Mouse (Mus musculus): ENCODE data around the gene Fyb. TPM values are rescaled to one million over a fixed set of nuclear protein-coding genes. Genes with fewer than 3 reads are reported as not detected.

The Fyb gene
- polyA plus RNA-seq, 1 experiment: 129 TPM

DNA sequence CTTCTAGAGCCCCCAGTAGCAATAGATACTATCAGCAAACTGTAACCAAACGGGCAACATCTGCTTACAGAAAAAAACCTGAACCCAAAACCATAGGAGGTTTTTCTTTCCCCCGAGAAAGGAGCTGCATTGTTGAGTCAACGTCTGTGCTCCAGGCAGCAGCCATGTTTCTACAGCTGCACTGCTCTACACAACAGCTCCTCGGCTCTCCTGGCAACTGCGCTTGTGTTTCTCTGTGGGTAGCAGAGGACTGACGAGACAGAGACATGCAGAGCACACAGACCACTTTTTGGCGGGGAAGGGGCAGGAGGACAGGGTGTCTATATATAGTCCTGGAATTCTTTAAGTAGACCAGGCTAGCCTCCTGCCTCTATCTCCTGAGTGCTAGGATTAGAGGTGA lies 65.5 kb downstream of the Fyb start:
- H3K79me2 ChIP-seq (ENCODE audit: control insufficient read depth, insufficient read depth): no peaks in the 10 kb centered on the region
- H3K4me2 ChIP-seq (ENCODE audit: low read depth): no peak overlapping the region
- H3K27me3 ChIP-seq (ENCODE audit: control insufficient read depth, insufficient read depth, insufficient read length): no peaks in the 10 kb centered on the region
- no peaks in the 10 kb centered on the region for H3K36me3 ChIP-seq (ENCODE audit: control insufficient read depth, insufficient read depth)
- TF ChIP-seq MYOD1 (IDR thresholded peaks at IDR 0.05; ENCODE audit: control insufficient read depth in 1 of 3, insufficient read length in 2 of 3, low read depth in 2 of 3): no peak
- TF ChIP-seq REST (IDR thresholded peaks at IDR 0.05; ENCODE audit: insufficient read depth, insufficient read length): no peak
- TF ChIP-seq TCF3 (IDR thresholded peaks at IDR 0.05; ENCODE audit: insufficient read length, low read depth): no peak
- no peak for TF ChIP-seq CEBPB (IDR thresholded peaks at IDR 0.05; ENCODE audit: insufficient read depth, poor library complexity, severe bottlenecking)
- TF ChIP-seq MAX (IDR thresholded peaks at IDR 0.05; ENCODE audit: low read depth): no peak
- TF ChIP-seq SRF (IDR thresholded peaks at IDR 0.05; ENCODE audit: control insufficient read depth, insufficient read length, low read depth): no peak
- no peak for TF ChIP-seq POLR2A (IDR thresholded peaks at IDR 0.05; ENCODE audit: insufficient read length, low read depth)
- TF ChIP-seq MYOG (IDR thresholded peaks at IDR 0.05; ENCODE audit: control insufficient read depth in 1 of 3, insufficient read depth in 1 of 3, insufficient read length in 2 of 3, low read depth in 2 of 3): no peak
- no peak for TF ChIP-seq E2F4 (IDR thresholded peaks at IDR 0.05; ENCODE audit: insufficient read depth)
- H3ac ChIP-seq (ENCODE audit: control insufficient read depth, insufficient read length): no peak overlapping the region
- no peak overlapping the region for H3K4me3 ChIP-seq

DNA sequence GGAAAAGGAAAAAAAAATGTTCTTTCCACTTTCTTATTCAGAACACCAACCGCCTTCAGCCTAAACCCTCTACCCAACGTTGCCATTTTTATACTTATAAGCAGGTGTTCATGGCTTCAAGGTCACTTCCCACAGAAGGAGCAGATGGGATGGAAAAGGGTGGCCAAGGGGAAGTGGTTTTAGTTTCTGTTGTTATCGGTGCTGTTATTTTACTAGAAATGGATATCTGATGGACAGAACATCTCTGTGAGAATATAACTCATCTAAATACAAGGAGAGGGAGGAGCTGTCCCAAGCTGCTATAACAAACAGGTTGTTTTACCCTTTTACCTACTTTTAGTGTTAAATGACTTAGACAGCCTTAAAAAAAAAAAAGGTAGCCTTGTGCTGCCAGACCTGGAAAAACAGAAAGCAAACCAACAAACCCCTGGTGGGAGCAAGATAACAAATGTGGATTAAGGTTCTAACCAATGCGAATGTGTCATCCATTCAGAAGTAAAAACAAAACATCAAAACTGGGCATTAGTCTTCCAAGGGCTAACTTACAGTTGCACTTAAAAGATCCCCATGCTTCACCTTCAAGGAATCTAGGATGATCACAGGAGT lies 68.3 kb downstream of the Fyb start:
- H3K36me3 ChIP-seq (ENCODE audit: control insufficient read depth, insufficient read depth): no peaks in the 10 kb centered on the region

DNA sequence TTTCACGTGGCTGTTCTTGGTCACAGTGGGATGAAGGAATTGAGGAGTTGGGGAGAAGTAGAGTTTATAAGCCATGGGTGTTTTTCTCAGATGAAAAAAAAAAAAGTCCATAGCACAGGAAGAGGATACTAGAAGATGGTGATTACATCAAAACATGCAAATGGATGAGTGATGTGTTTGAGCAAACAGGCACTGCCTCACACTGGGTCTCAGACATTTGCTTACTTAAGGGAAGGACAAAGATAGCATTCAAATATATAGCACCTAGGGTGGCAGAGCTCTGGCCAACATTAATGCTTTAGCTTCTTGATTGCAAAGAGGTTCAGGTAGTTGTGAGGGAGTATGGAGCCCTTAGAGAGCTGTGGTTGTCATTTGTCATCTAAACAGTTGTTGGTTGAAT lies 68.9 kb downstream of the Fyb start:
- no peaks in the 10 kb centered on the region for H3K79me2 ChIP-seq (ENCODE audit: control insufficient read depth, insufficient read depth)

More for the DNA sequence above, 68.3 kb downstream of the Fyb start:
- no peaks in the 10 kb centered on the region for H3K79me2 ChIP-seq (ENCODE audit: control insufficient read depth, insufficient read depth)
- no peak overlapping the region for H3ac ChIP-seq (ENCODE audit: control insufficient read depth, insufficient read length)
- H3K27me3 ChIP-seq (ENCODE audit: control insufficient read depth, insufficient read depth, insufficient read length): no peaks in the 10 kb centered on the region
- no peak overlapping the region for H3K4me3 ChIP-seq
- no peak overlapping the region for H3K4me2 ChIP-seq (ENCODE audit: low read depth)
- TF ChIP-seq POLR2AphosphoS2 (IDR thresholded peaks at IDR 0.05; ENCODE audit: insufficient read length, low read depth) (no peak), MYOG (IDR thresholded peaks at IDR 0.05; ENCODE audit: control insufficient read depth in 1 of 3, insufficient read depth in 1 of 3, insufficient read length in 2 of 3, low read depth in 2 of 3) (no peak)

DNA sequence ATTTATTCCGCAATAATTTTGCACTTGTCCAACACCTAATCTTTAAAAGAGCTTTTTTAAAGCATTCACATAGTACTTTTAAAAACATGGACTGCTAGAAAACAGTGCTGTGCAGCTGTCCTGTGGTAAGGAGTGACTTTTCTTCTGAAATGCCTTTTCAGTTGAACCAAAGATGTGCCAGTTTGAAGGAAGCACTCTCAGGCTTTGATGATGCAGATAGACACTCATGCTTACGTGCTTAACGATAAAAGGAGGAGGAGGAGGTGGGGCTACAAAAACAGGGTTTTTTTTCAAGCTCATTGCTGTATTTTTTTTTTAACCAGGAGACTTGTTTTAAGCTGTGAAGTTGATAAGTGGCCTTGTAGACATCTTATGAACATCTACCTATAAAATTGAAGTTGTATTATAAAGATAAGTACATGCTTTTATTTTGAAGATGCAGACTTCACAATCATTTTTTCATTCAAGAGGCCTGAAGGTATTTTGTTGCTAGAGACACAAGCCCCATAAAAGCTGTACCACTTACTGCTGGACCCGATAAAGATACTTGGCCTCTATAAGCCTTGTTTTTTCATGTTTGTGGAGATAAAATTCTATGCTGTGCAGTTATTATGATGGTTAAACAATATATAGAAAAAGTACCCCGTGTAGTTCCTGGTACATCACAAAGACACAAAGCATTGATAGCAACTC lies 70.1 kb downstream of the Fyb start:
- no peak overlapping the region for H3ac ChIP-seq (ENCODE audit: control insufficient read depth, insufficient read length)
- H3K79me2 ChIP-seq (ENCODE audit: control insufficient read depth, insufficient read depth): no peaks in the 10 kb centered on the region
- TF ChIP-seq MYOG (IDR thresholded peaks at IDR 0.05; ENCODE audit: control insufficient read depth in 1 of 3, insufficient read depth in 1 of 3, insufficient read length in 2 of 3, low read depth in 2 of 3): no peak
- no peak for TF ChIP-seq MAX (IDR thresholded peaks at IDR 0.05; ENCODE audit: low read depth)
- no peak for TF ChIP-seq E2F4 (IDR thresholded peaks at IDR 0.05; ENCODE audit: insufficient read depth)
- TF ChIP-seq MYOD1 (IDR thresholded peaks at IDR 0.05; ENCODE audit: control insufficient read depth in 1 of 3, insufficient read length in 2 of 3, low read depth in 2 of 3): no peak
- TF ChIP-seq CEBPB (IDR thresholded peaks at IDR 0.05; ENCODE audit: insufficient read depth, poor library complexity, severe bottlenecking): no peak
- TF ChIP-seq SRF (IDR thresholded peaks at IDR 0.05; ENCODE audit: control insufficient read depth, insufficient read length, low read depth): no peak
- no peak for TF ChIP-seq TCF3 (IDR thresholded peaks at IDR 0.05; ENCODE audit: insufficient read length, low read depth)
- no peak overlapping the region for H3K4me3 ChIP-seq
- no peak overlapping the region for H3K4me2 ChIP-seq (ENCODE audit: low read depth)
- no peaks in the 10 kb centered on the region for H3K27me3 ChIP-seq (ENCODE audit: control insufficient read depth, insufficient read depth, insufficient read length)
- no peaks in the 10 kb centered on the region for H3K36me3 ChIP-seq (ENCODE audit: control insufficient read depth, insufficient read depth)

More for the DNA sequence above, 68.9 kb downstream of the Fyb start:
- Histone ChIP-seq H3K4me2 (ENCODE audit: low read depth) (no peak overlapping the region), H3K4me3 (no peak overlapping the region), H3K36me3 (ENCODE audit: control insufficient read depth, insufficient read depth) (no peaks in the 10 kb centered on the region), H3K27me3 (ENCODE audit: control insufficient read depth, insufficient read depth, insufficient read length) (no peaks in the 10 kb centered on the region), H3ac (ENCODE audit: control insufficient read depth, insufficient read length) (no peak overlapping the region)
- TF ChIP-seq SRF (IDR thresholded peaks at IDR 0.05; ENCODE audit: control insufficient read depth, insufficient read length, low read depth) (no peak), CEBPB (IDR thresholded peaks at IDR 0.05; ENCODE audit: insufficient read depth, poor library complexity, severe bottlenecking) (no peak), POLR2A (IDR thresholded peaks at IDR 0.05; ENCODE audit: insufficient read length, low read depth) (no peak), MYOD1 (IDR thresholded peaks at IDR 0.05; ENCODE audit: control insufficient read depth in 1 of 3, insufficient read length in 2 of 3, low read depth in 2 of 3) (no peak), TCF12 (IDR thresholded peaks at IDR 0.05; ENCODE audit: insufficient read depth, poor library complexity, severe bottlenecking) (no peak), USF1 (IDR thresholded peaks at IDR 0.05; ENCODE audit: low read depth) (no peak), TCF3 (IDR thresholded peaks at IDR 0.05; ENCODE audit: insufficient read length, low read depth) (no peak), REST (IDR thresholded peaks at IDR 0.05; ENCODE audit: insufficient read depth, insufficient read length) (no peak), MYOG (IDR thresholded peaks at IDR 0.05; ENCODE audit: control insufficient read depth in 1 of 3, insufficient read depth in 1 of 3, insufficient read length in 2 of 3, low read depth in 2 of 3) (no peak), E2F4 (IDR thresholded peaks at IDR 0.05; ENCODE audit: insufficient read depth) (no peak), POLR2AphosphoS2 (IDR thresholded peaks at IDR 0.05; ENCODE audit: insufficient read length, low read depth) (no peak), MAX (IDR thresholded peaks at IDR 0.05; ENCODE audit: low read depth) (no peak)

DNA sequence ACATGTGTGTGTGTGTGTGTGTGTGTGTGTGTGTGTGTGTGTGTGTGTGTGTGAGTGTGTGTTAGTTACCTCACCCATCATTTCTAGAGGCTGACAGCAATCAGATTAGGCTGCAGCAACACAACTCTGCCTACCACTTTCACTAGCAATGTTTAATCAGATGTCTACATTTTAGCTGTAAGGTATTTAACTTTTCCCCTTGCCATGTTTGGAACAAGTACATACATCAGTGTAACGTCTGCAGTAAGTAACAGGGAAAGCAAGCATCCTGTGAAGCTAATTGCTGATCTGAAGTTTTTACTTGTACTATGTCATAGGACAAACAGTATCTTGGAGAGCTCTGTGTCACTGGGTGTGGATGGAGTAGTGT lies 70.6 kb downstream of the Fyb start:
- no peak overlapping the region for H3ac ChIP-seq (ENCODE audit: control insufficient read depth, insufficient read length)
- no peaks in the 10 kb centered on the region for H3K79me2 ChIP-seq (ENCODE audit: control insufficient read depth, insufficient read depth)
- no peaks in the 10 kb centered on the region for H3K27me3 ChIP-seq (ENCODE audit: control insufficient read depth, insufficient read depth, insufficient read length)
- TF ChIP-seq MAX (IDR thresholded peaks at IDR 0.05; ENCODE audit: low read depth): no peak
- no peak for TF ChIP-seq USF1 (IDR thresholded peaks at IDR 0.05; ENCODE audit: low read depth)
- TF ChIP-seq POLR2A (IDR thresholded peaks at IDR 0.05; ENCODE audit: insufficient read length, low read depth): no peak
- TF ChIP-seq TCF3 (IDR thresholded peaks at IDR 0.05; ENCODE audit: insufficient read length, low read depth): no peak
- no peak for TF ChIP-seq MYOD1 (IDR thresholded peaks at IDR 0.05; ENCODE audit: control insufficient read depth in 1 of 3, insufficient read length in 2 of 3, low read depth in 2 of 3)
- TF ChIP-seq REST (IDR thresholded peaks at IDR 0.05; ENCODE audit: insufficient read depth, insufficient read length): no peak
- no peak for TF ChIP-seq SRF (IDR thresholded peaks at IDR 0.05; ENCODE audit: control insufficient read depth, insufficient read length, low read depth)
- no peak for TF ChIP-seq MYOG (IDR thresholded peaks at IDR 0.05; ENCODE audit: control insufficient read depth in 1 of 3, insufficient read depth in 1 of 3, insufficient read length in 2 of 3, low read depth in 2 of 3)
- H3K36me3 ChIP-seq (ENCODE audit: control insufficient read depth, insufficient read depth): no peaks in the 10 kb centered on the region
- no peak overlapping the region for H3K4me3 ChIP-seq
- H3K4me2 ChIP-seq (ENCODE audit: low read depth): no peak overlapping the region

All from myocyte (in vitro differentiated cells).